Mouse (Mus musculus) regulatory T cell (primary cell): ENCODE results near the gene Rps3a1.
"Not testable (repeated sequence)": the region's sequence is repeated elsewhere in the genome, so short reads cannot be mapped to it uniquely, and the experiment has no call there.

Source experiments
- in situ Hi-C: fragments of 300-600 bp; cut with MboI, MseI; formaldehyde crosslinking; loops from one replicate; pipeline ENCODE4 v1.15.1; 2025; ENCODE audit warnings: high pct_unique_total_duplicates

The Rps3a1 gene

DNA sequence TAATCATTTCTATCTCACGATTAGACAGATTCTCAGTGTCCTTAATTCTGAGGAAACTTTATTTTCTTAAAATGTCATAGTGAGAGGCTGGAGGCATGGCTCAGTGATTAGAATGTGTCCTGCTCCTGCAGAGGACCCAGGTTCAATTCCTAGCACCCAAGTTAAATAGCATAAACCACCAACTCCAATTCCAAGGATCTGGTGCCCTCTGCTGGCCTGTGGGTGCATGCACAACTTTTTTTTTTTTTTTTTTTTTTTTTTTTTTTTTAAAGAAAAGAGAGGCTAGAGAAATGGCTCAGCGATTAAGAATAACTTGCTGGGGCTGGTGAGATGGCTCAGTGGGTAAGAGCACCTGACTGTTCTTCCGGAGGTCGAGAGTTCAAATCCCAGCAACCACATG lies 25.6 kb downstream of the Rps3a1 start:
- in situ Hi-C loops: loop anchor here (10.0 kb wide), 1 partner anchor 422 kb away; no protein-coding TSS in a partner anchor

- in situ Hi-C loops: loop anchor here (10.0 kb wide), 1 partner anchor 420 kb away; no protein-coding TSS in a partner anchor
Measured at GRCm38 (mm10) chr3:86114659-86115338, 27.7 kb downstream of the Rps3a1 start.

GRCm38 (mm10) chr3:86112766-86113165 lies 29.7 kb downstream of the Rps3a1 start:
- in situ Hi-C loops: loop anchor here (10.0 kb wide), 1 partner anchor 418 kb away; no protein-coding TSS in a partner anchor

GRCm38 (mm10) chr3:86110077-86110476 lies 32.4 kb downstream of the Rps3a1 start:
- in situ Hi-C loops: loop anchor here (10.0 kb wide), 1 partner anchor 415 kb away; no protein-coding TSS in a partner anchor

- in situ Hi-C loops: no loop called here
Measured at GRCm38 (mm10) chr3:86109099-86109498, 33.4 kb downstream of the Rps3a1 start.

- in situ Hi-C loops: no loop called here
Measured at GRCm38 (mm10) chr3:86108576-86108975, 33.9 kb downstream of the Rps3a1 start.

DNA sequence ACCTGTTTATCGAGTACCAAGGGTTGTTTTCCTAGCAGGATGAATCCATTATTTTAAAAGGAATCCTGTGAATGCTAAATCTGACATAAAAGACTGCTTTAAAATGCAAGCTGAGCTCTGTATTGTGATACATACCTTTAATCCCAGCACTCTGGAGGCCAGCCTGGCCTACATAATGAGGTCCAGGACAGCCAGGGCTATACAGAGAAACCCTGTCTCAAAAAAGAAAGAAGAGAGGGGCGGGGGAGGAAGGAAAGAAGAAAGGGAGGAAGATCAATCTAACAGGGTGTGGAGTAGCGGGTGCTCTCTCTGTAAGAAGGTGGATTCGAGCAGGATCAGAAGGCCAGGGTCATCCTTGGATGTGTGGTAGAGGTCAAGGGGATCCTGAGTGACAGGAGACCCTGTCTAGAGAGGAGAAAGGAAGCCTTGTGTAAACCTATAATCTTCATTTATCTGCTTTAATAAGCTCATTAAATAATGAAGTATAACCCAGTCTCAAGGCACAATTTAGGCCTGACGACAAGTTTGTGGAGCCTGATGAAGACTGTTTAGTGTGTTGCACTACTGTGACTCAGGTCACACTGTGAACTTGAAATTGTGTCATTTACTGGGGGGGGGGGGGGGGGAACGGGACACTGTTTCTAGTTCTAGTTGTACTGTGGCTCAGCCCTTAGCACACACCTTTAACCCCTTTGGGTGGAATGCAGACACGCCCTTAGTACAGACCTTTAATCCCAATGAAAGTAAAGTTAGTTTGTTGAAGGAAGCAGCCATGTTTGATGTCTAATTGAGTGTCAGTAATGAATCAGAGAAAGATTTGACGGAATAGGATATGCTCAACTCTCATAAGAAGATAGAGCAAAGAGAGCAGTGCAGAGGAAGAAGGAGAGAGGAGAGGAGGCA lies 34.6 kb downstream of the Rps3a1 start:
- in situ Hi-C loops: no loop called here

DNA sequence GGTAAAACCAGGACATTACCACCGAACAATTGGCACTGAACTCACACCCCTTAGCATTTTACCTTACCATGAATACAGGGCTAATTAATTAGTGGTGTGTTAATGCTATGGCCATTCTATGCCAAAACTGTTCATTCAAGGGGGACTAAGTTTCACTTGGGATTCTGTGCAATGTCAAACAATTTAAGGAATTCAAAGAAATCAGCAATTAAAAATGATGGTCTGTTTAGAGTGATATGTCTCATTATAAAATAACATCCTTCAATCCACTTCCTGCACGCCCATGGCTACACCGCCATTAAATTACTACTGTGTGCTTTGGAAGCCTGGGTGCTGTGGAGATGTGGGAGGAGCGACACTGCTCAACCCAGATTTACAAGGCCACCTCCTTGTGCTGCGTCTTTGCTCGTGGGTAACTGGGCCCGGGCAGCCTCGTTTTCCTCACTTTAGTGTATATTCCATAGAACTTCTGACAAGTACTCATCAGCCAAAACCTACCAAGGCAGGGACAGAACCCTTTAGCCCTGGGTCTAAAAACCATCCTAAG lies 36.3 kb downstream of the Rps3a1 start:
- in situ Hi-C loops: no loop called here

DNA sequence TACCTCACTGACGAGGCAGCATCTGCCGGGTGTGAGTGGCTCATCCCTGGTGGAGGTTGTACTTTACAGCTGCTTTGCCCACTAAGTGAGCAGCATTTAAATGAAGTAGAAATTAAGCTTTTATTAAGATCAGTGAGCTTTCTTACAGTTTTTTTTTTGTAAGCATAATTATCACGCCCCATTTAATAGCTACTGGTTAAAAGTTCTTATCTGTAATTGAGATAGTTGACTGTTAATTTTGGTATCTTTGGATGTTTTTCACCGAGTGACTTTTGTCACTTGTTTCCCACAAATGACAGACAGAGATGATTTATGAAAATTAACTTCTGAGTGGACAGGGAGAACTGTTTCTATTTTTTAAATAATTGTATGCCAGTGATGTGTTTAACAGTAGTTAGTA lies 37.6 kb downstream of the Rps3a1 start:
- in situ Hi-C loops: no loop called here

GRCm38 (mm10) chr3:86104433-86104832 lies 38.1 kb downstream of the Rps3a1 start:
- in situ Hi-C loops: not testable (repeated sequence)

GRCm38 (mm10) chr3:86103449-86104291 lies 38.8 kb downstream of the Rps3a1 start:
- in situ Hi-C loops: no loop called here

DNA sequence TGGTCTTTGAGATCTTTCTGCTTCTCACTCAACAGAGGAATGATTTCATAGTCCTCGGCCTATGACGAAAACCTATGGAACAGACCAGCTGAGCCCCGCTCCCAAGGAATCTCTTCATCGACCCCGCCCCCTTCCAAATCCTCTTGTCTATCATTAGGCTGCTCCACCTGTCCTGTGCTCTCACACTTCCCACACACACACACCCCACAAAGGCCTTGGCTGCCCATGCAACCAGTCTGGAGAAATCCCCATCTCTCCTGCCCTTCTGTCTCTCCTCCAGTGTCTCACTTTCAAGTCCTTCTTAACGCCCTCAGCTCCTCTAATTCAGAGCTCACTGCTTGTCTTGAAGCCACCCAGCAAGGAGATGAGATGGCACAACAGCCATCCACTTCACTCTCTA lies 40.5 kb downstream of the Rps3a1 start:
- in situ Hi-C loops: no loop called here

DNA sequence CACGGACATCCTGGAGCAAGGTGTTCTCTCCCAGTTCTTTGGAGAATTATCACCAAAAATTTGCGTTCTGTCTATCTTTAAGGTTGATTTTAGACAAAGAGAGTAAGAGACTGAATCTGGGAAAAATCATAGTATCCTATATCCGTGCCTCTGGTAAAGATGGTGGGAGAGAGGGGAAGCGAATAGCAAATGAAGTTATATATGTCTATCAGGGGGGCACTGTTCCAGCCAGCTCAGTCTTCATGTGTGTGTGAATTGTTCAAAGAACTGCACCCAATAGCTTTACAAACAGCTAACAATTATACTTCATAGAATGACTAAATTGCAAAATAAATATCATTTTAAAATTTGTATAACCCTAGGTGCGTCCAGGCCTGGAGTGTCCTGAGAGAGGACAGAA lies 48.6 kb downstream of the Rps3a1 start:
- in situ Hi-C loops: no loop called here

DNA sequence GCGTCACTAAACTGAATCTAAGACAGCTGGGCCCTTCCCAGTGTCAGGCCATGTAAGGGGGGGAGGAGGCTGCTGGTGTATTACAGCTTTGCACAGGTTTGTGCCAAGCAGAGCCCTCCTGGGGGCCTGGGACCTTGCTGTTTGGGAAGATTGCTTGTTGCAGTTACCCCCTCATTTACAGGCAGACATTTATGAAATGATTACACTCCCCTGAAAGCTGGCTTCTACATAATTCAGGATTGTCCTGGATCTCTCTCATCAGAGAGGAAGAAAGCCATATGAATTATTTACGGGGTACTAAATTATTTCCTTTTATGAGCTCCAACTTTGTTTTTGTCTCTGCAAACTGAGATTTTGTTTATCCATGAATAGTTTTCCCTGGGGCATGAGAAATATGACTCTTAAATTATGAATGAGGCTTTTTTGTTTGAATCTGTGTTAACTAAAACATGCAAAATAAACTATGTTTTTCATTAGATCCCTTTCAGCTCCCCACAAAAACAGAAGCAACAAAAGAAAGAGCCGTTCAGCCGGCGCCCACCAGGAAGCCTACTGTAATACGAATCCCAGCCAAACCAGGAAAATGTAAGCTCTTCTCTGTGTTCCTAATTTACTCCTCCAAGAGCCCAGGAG lies 49.2 kb downstream of the Rps3a1 start:
- in situ Hi-C loops: no loop called here
